Mouse (Mus musculus) spleen, postnatal 4 days (tissue): Measurements from ENCODE around the gene Gm18336.
"Not testable (repeated sequence)": the region's sequence is repeated elsewhere in the genome, so short reads cannot be mapped to it uniquely, and the experiment has no call there.

Experiments used
- DNase-seq, 2 experiments: peaks; one replicate each; pipeline ENCODE4 v3.0.0; 2022; ENCODE audit warnings: low spot score in 2 of 2

Gene Gm18336

GRCm38 (mm10) chrX:73398636-73399035 is at the start of gene Gm18336:
Gm18336 (minus strand) TSS chrX:73398736.
- DNase-seq = not testable (repeated sequence)

- DNase-seq = no peak
Observed at GRCm38 (mm10) chrX:73441428-73441827, 42.9 kb upstream of the Gm18336 start.

- DNase-seq = no peak
Observed at GRCm38 (mm10) chrX:73435252-73435651, 36.7 kb upstream of the Gm18336 start, which contains the start of gene Trex2. Trex2 (minus strand) TSS chrX:73435344.

DNA sequence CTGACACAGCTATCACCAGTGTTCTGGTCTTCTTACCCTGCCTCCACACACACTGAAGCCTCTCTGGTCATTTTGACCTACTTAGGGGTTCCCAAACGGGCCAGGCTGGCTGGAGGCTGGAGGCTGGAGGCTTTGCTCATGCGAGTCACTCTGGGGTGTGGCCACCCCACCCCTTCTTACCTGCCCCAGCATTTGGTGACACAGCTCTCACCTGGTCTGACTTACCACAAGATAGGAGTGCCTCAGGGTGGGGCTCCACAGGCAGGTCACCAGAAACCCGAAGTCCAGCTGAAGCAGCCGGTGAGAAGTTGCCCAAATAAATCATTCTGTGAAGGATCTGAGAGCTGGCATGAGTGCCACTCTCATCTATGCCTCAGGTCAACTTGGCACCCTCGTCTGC is 34.3 kb upstream of the Gm18336 start:
- DNase-seq = no peak

DNA sequence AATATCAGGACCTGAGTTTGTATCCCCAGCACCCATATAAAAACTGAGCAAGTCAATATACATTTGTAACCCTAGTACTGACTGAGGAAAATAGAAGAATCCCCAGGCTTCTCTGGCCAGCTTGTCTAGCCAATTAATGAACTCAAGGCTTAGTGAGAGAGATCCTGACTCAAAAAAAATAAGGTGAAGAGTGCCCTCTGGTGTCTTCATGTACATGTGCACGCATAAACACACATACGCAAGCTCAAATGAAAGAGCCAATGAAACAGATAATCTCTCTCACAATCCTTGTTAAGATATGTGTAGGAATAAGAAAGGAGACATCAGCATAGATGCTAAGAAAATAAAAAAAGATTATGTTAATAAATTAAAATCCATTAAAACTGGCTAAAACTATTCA is 31.5 kb upstream of the Gm18336 start:
- no peak for DNase-seq

DNA sequence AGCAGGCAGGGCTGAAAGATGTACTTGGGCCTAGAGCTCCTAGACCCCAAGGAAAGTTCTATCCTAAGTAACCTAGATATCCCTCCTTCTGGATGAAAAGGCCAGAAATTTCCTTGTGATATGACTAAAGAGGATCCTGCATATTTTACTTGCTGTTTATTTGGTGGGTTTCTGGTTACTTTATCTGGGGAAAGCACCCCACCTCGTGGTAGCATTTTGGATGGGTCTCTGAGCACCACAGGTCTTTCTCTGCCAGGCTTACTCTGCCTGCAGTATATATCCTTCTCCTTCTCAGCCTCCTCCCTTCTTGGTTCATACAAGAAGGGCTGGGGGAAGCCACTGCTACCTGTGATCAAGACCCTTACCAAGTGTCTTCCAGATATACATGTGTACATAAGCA is 14.2 kb upstream of the Gm18336 start:
- DNase-seq = no peak

DNA sequence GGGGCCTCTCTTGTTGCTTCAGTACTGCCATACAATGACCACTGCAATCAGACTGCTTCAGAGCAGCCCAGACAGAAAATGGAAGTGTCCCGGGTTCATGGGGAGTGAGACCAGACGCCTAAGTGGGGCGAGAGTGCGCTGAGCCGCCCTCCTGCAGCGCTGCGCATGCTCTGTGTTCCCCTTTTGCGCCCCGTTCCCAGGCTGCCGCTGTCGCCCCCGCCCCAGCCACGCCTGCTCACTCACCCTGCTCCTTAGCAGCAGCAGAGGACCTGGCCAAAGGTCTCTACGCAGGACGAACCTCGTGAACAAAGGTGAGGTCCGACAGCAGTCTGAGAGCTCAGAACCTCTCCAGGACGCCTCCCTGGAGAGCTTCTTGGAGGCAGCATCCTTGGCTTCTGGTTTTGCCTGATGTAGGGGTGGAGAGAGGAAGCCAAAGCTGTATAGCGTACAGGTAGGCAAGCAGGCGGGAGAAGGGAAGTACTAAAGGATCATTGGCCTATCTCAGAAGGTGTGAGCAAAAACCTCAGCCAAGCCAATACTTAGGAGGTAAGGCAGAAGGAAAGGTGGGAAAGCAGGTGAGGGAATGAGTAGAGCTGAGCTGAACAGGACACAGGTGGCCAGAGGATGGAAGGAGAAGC is 12.5 kb upstream of the Gm18336 start, which contains the start of gene Zfp92:
Zfp92 (plus strand) TSS at position 217 of the 638 bp plus-strand sequence.
- DNase-seq = no peak

DNA sequence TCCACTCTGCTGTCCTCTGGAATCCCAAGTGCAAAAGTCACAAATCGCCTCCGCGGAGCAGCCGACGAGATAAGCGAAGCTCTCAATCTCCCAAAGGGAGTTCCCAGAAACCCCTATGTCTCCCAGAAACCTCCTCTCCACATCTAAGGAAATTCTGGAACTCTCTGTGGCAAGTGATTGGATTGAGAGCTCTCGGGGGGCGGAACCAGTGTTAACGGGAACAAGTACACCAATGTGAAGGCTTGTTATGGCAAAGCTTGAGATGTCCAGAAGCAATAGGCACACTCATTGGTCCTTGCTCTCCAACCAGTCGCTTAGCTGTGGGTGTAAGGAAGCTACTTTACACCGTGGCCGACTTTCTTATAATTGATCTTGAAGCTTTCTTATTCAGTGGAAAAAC is 3.1 kb upstream of the Gm18336 start:
- DNase-seq = no peak

- DNase-seq = no peak
Observed at GRCm38 (mm10) chrX:73400951-73401350, 2.4 kb upstream of the Gm18336 start.

DNA sequence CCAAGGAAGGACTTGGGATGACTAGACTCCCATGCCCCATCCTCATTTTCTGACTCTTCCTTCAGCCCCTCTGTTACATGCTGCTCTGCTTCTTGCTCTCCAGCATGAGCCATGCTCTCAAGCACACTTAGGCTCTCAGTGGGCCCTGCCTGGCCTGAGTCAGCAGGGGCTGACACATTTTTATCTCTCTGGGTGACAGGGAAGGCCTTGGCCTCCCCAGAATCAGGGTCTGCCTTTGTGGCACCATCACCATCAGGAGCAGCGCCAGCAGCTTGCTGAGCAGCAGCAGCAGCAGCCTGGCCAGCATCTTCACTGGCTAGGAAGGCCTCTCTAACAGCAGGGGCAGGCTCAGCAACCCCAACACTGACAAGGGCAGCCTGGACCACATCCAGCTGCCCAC is 2.1 kb downstream of the Gm18336 start:
- DNase-seq = no peak

DNA sequence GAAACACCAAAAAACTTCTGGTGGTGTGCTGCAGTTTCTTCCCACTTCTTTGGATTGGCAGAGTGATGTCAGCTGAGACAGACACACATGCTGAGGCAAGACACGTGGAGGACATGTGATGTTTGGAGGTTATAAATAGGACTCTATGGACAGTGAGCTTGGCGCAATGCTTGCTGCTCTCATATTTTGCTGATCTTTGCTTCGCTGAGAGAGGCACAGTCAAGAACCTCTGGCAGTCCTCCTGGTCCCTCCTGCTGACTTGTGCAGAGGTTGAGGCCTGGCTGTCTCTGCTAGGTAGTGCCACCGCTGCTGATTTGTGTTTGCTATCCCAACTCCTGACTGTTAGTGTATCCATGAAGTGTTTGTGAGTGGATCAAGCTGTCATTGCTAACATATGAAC is 7.1 kb downstream of the Gm18336 start:
- DNase-seq = no peak

GRCm38 (mm10) chrX:73384924-73385323 is 13.6 kb downstream of the Gm18336 start:
- no peak for DNase-seq

- no peak for DNase-seq
Observed at GRCm38 (mm10) chrX:73384419-73384818, 14.1 kb downstream of the Gm18336 start.

DNA sequence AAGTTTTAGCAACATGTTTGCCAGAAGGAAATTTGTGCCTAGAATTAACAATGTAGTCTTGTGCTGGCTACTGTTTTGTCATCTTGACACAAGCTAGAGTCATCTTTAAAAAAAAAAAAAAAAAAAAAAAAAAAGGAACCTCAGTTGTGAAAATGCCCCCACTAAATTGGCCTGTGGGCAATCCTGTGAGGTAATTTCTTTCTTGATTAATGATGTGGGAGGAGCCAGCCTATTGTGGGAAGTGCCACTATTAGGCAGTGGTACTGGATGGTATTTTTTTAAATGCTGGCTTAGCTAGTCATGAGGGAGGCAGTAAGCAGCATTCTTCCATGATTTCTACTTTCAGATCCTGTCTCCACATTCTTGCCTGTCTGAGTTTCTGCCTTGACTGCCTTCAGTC is 35.2 kb downstream of the Gm18336 start:
- no peak for DNase-seq

DNA sequence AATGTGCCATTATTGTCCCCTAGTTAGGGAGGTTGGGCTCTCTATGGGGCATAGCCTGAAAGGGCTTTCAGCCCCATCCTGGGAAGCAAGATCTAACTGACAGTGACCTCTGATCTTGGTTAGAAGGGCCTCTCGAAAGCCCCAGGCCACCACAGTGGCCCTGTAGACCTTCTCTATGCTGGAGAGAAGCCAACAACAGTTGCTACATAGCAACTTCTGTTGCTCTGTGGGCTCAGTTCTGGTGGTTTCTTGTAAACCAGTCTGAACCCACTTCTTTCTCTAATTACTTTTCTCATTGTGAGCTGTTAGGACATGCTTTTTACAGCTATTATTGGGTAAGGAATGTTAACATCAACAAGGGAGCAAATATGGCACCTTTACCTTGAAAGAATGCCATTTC is 41.8 kb downstream of the Gm18336 start:
- no peak for DNase-seq

DNA sequence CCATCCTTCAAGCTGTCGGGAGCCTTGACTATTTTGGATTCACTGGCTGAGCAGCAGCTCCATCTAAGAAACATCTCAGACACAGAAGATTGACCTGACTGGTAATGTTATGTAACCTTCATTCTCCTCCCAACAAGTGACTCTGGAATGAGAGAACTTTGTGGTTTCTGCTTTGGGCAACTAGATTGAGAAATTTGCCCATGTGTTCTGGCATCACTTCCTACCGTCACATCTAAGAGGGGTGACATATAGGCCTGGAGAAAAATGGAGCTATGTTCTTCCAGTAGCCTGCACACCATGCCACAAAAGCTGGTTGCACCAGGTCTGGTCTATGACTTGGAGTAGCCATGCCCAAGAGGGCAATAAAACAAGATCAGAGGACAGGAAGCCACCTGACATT is 42.4 kb downstream of the Gm18336 start:
- DNase-seq = no peak
